Mouse (Mus musculus): ENCODE data around the gene Wdr48. TPM values are rescaled to one million over a fixed set of nuclear protein-coding genes. Genes with fewer than 3 reads are reported as not detected.

Gene Wdr48
- total RNA-seq, 2 experiments from 2014 or later = 79.3 to 85.8 TPM

- intact Hi-C loops (cut with DNase I) = no loop called here
- Histone ChIP-seq H3K4me3 (no peak overlapping the region), H3K27ac (no peak overlapping the region)
- no peak for DNase-seq (ENCODE audit: extremely low spot score in 1 of 2, low spot score in 2 of 2)
- no peak for TF ChIP-seq CTCF (IDR thresholded peaks at IDR 0.05)
These were observed 31.1 kb downstream of the Wdr48 start for GRCm38 (mm10) chr9:119925729-119926128.

GRCm38 (mm10) chr9:119926497-119926896, 31.8 kb downstream of the Wdr48 start:
- Histone ChIP-seq H3K27ac (no peak overlapping the region), H3K4me3 (no peak overlapping the region)
- no peak for TF ChIP-seq CTCF (IDR thresholded peaks at IDR 0.05)
- intact Hi-C loops (cut with DNase I) = no loop called here
- no peak for DNase-seq (ENCODE audit: extremely low spot score in 1 of 2, low spot score in 2 of 2)

- Histone ChIP-seq H3K27ac (no peak overlapping the region), H3K4me3 (no peak overlapping the region)
- DNase-seq (ENCODE audit: extremely low spot score in 1 of 2, low spot score in 2 of 2) = no peak
- TF ChIP-seq CTCF (IDR thresholded peaks at IDR 0.05) = no peak
- intact Hi-C loops (cut with DNase I) = no loop called here
These were observed 37.7 kb downstream of the Wdr48 start for GRCm38 (mm10) chr9:119932358-119932757.

- no peak for TF ChIP-seq CTCF (IDR thresholded peaks at IDR 0.05)
- Histone ChIP-seq H3K27ac (no peak overlapping the region), H3K4me3 (no peak overlapping the region)
- intact Hi-C loops (cut with DNase I) = no loop called here
- no peak for DNase-seq (ENCODE audit: extremely low spot score in 1 of 2, low spot score in 2 of 2)
These were observed 39.0 kb downstream of the Wdr48 start for GRCm38 (mm10) chr9:119933675-119934074.

- H3K4me3 ChIP-seq = peak within 1 kb of the TSS; percentile 87
- no peak for TF ChIP-seq CTCF (IDR thresholded peaks at IDR 0.05)
- H3K27ac ChIP-seq = peak within 1 kb of the TSS; percentile 88
- intact Hi-C loops (cut with DNase I) = no loop called here
- peak; percentile 90 to 93 for DNase-seq (ENCODE audit: extremely low spot score in 1 of 2, low spot score in 2 of 2)
These were observed 42.5 kb downstream of the Wdr48 start, which contains the start of the genes Gorasp1 and Ttc21a for GRCm38 (mm10) chr9:119937005-119937773. Gorasp1 (minus strand) TSS chr9:119937565. Ttc21a (plus strand) TSS chr9:119937606.

GRCm38 (mm10) chr9:119938496-119938895, 43.8 kb downstream of the Wdr48 start:
- DNase-seq (ENCODE audit: extremely low spot score in 1 of 2, low spot score in 2 of 2) = no peak
- no peak overlapping the region for H3K4me3 ChIP-seq
- no peak overlapping the region for H3K27ac ChIP-seq
- intact Hi-C loops (cut with DNase I) = no loop called here
- no peak for TF ChIP-seq CTCF (IDR thresholded peaks at IDR 0.05)

GRCm38 (mm10) chr9:119939646-119940045, 45.0 kb downstream of the Wdr48 start:
- TF ChIP-seq CTCF (IDR thresholded peaks at IDR 0.05) = no peak
- DNase-seq (ENCODE audit: extremely low spot score in 1 of 2, low spot score in 2 of 2) = no peak
- intact Hi-C loops (cut with DNase I) = no loop called here
- Histone ChIP-seq H3K27ac (no peak overlapping the region), H3K4me3 (no peak overlapping the region)

- Histone ChIP-seq H3K27ac (no peak overlapping the region), H3K4me3 (no peak overlapping the region)
- intact Hi-C loops (cut with DNase I) = no loop called here
- no peak for DNase-seq (ENCODE audit: extremely low spot score in 1 of 2, low spot score in 2 of 2)
- no peak for TF ChIP-seq CTCF (IDR thresholded peaks at IDR 0.05)
These were observed 46.7 kb downstream of the Wdr48 start for GRCm38 (mm10) chr9:119941407-119941806.

- intact Hi-C loops (cut with DNase I) = no loop called here
- no peak overlapping the region for H3K4me3 ChIP-seq
- no peak overlapping the region for H3K27ac ChIP-seq
- no peak for DNase-seq (ENCODE audit: extremely low spot score in 1 of 2, low spot score in 2 of 2)
- TF ChIP-seq CTCF (IDR thresholded peaks at IDR 0.05) = no peak
These were observed 47.2 kb downstream of the Wdr48 start for GRCm38 (mm10) chr9:119941861-119942260.

GRCm38 (mm10) chr9:119943326-119943725, 48.6 kb downstream of the Wdr48 start:
- no peak overlapping the region for H3K27ac ChIP-seq
- no peak overlapping the region for H3K4me3 ChIP-seq
- no peak for TF ChIP-seq CTCF (IDR thresholded peaks at IDR 0.05)
- no peak for DNase-seq (ENCODE audit: extremely low spot score in 1 of 2, low spot score in 2 of 2)
- intact Hi-C loops (cut with DNase I) = no loop called here

GRCm38 (mm10) chr9:119945173-119945900, 50.7 kb downstream of the Wdr48 start:
- H3K27ac ChIP-seq = no peak overlapping the region
- peak; percentile 48 for TF ChIP-seq CTCF (IDR thresholded peaks at IDR 0.05)
- no peak overlapping the region for H3K4me3 ChIP-seq
- intact Hi-C loops (cut with DNase I) = no loop called here
- DNase-seq (ENCODE audit: extremely low spot score in 1 of 2, low spot score in 2 of 2) = no peak

GRCm38 (mm10) chr9:119948804-119949203, 54.1 kb downstream of the Wdr48 start:
- no peak for DNase-seq (ENCODE audit: extremely low spot score in 1 of 2, low spot score in 2 of 2)
- intact Hi-C loops (cut with DNase I) = no loop called here

More at GRCm38 (mm10) chr9:119948804-119949203, 54.1 kb downstream of the Wdr48 start:
- Histone ChIP-seq H3K4me3 (no peak overlapping the region), H3K27ac (no peak overlapping the region)
- no peak for TF ChIP-seq CTCF (IDR thresholded peaks at IDR 0.05)

Data from left cerebral cortex, adult 2 months (tissue).